26 mouse cellular contexts compared by ENCODE assay signal in the genomic region with DNA sequence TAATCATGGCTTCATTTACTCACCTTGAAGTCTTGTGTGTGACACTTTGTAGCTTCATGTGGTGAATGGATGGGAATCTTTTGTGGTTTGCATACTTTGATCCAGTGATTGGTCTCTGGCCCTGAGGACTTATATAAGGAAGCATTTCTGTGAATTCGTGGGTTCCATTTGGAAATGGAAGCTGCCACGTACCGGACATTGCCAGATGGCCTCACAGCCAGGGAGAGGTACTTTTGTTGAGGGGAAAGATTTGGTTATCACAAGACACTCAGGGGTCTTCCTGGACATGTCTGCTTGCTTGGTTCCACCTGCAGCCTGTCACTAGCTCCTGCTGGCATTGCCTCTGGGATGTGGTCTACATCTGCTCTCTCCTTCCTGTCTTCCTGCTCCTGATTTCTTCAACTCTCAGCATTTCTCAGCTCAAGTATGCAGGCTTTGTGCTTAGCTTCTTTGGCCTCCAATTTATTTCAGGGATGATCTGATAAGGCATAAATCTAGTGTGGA. TPM values are rescaled to one million over a fixed set of nuclear protein-coding genes. Genes with fewer than 3 reads are reported as not detected.
A peak's percentile ranks its signal among the peaks of the same experiment; 100 is the strongest.
DNase-seq lines count a peak whose midpoint lies in the region; ATAC-seq and TF ChIP-seq lines count a peak whose summit lies in the region.
"Not testable (repeated sequence)": the region's sequence is repeated elsewhere in the genome, so short reads cannot be mapped to it uniquely, and the experiment has no call there.
"Had no signal": no experiment of that assay in that cellular context is flagged by ENCODE, and none has a peak within 500 bp of the region (broad histone marks: within the 10 kb centered on the region; RNA-seq: fewer than 3 reads in every experiment).

No protein-coding gene starts in this region.

- not testable (repeated sequence) for H3K4me1 ChIP-seq in cerebellum, adult 2 months (ENCODE audit: control insufficient read depth, insufficient read depth, low read length); hindbrain, embryonic 16.5 days (ENCODE audit: control insufficient read depth, insufficient read depth, low read depth, low read length); midbrain, postnatal 0 days (ENCODE audit: insufficient read depth, low read length)

- not testable (repeated sequence) for TF ChIP-seq POLR2A in cerebellum, adult 2 months (IDR thresholded peaks at IDR 0.05; ENCODE audit: borderline replicate concordance, insufficient read depth, low read length)

- not testable (repeated sequence) for H3K4me2 ChIP-seq in hindbrain, embryonic 16.5 days (ENCODE audit: low read length); midbrain, postnatal 0 days (ENCODE audit: low read depth, low read length, poor library complexity, severe bottlenecking)

- H3K27ac ChIP-seq in cerebellum, adult 2 months (ENCODE audit: insufficient read depth, low read length); hindbrain, embryonic 16.5 days (ENCODE audit: low read depth, low read length); midbrain, postnatal 0 days (ENCODE audit: low read depth, low read length): not testable (repeated sequence)

- peak; percentile 55 for DNase-seq in cerebellum, adult 11 months
- DNase-seq in cerebellum, adult 2 months = peak; percentile 60 to 71
- DNase-seq in cerebellum, adult 9-11 months = peak; percentile 76
- DNase-seq in cerebellum, postnatal 25 days = peak; percentile 69 to 70
- peak; percentile 6 for DNase-seq in midbrain, postnatal 0 days (ENCODE audit: low spot score)

- H3K9me3 ChIP-seq in hindbrain, embryonic 16.5 days (ENCODE audit: control insufficient read depth, low read length); midbrain, postnatal 0 days (ENCODE audit: low read length): not testable (repeated sequence)

- TF ChIP-seq CTCF in cerebellum, adult 2 months (IDR thresholded peaks at IDR 0.05; ENCODE audit: borderline replicate concordance, insufficient read depth, low read depth, low read length); midbrain, postnatal 0 days (IDR thresholded peaks at IDR 0.05): not testable (repeated sequence)

- WGBS in cerebellum, adult 2 months = 13% methylated on average over 3 of the region's 3 CpGs
- 83% methylated on average over 3 of the region's 3 CpGs for WGBS in hindbrain, embryonic 16.5 days
- 83% methylated on average over 3 of the region's 3 CpGs for WGBS in midbrain, postnatal 0 days

- H3K36me3 ChIP-seq in hindbrain, embryonic 16.5 days (ENCODE audit: control insufficient read depth, insufficient read depth, low read length); midbrain, postnatal 0 days (ENCODE audit: insufficient read depth, low read length): not testable (repeated sequence)

- peak; percentile 71; the same call in 1 of the 2 replicates for ATAC-seq in hindbrain, embryonic 16.5 days
- not testable (repeated sequence) for ATAC-seq in midbrain, postnatal 0 days (ENCODE audit: low FRiP score)

- H3K27me3 ChIP-seq in cerebellum, adult 2 months (ENCODE audit: control insufficient read depth, insufficient read depth, low read length); hindbrain, embryonic 16.5 days (replicated peaks; ENCODE audit: control insufficient read depth, insufficient read depth, low read length); midbrain, postnatal 0 days (ENCODE audit: insufficient read depth, low read length): not testable (repeated sequence)

- not testable (repeated sequence) for H3K9ac ChIP-seq in hindbrain, embryonic 16.5 days (ENCODE audit: low read depth, low read length); midbrain, postnatal 0 days (replicated peaks; ENCODE audit: low read length, poor library complexity, severe bottlenecking)

- H3K4me3 ChIP-seq in cerebellum, adult 2 months (replicated peaks; ENCODE audit: insufficient read depth, low read depth, low read length); hindbrain, embryonic 16.5 days (ENCODE audit: low read length); midbrain, postnatal 0 days (ENCODE audit: low read depth, low read length): not testable (repeated sequence)

RNA-seq across cellular contexts. Expression of gene Mthfs, which starts 30.1 kb away (rescaled TPM):
- 13.6 and 16.3 TPM in 2 replicates for polyA plus RNA-seq in cerebellum, adult 2 months (2012; rRNA removed)
- 15.5 and 17.3 TPM in 2 replicates for polyA plus RNA-seq in hindbrain, embryonic 16.5 days (2015; fragmentation: Nextera tagmentation; extraction: Ambion mirVana)
- 8.3 and 12.7 TPM in 2 replicates for total RNA-seq in midbrain, postnatal 0 days (2014; rRNA removed)
- polyA plus RNA-seq in midbrain, postnatal 0 days (2015; fragmentation: Nextera tagmentation; extraction: Ambion mirVana) = 16.9 and 20.6 TPM in 2 replicates

RNA-seq across cellular contexts. Expression of gene Gm29094, which starts 41.4 kb away (rescaled TPM):
- polyA plus RNA-seq in cerebellum, adult 2 months (2012; rRNA removed) = not detected in 2 replicates
- 0.32 and 0.76 TPM in 2 replicates for polyA plus RNA-seq in hindbrain, embryonic 16.5 days (2015; fragmentation: Nextera tagmentation; extraction: Ambion mirVana)
- not detected in 2 replicates for total RNA-seq in midbrain, postnatal 0 days (2014; rRNA removed)
- polyA plus RNA-seq in midbrain, postnatal 0 days (2015; fragmentation: Nextera tagmentation; extraction: Ambion mirVana) = 0.76 TPM in 1 of 2 replicates, not detected in the other
- total RNA-seq: adrenal gland, adult 18-20 months; adrenal gland, postnatal 10 days; adrenal gland, postnatal 36 days; gastrocnemius, adult 18-20 months; gastrocnemius, postnatal 10 days; gastrocnemius, postnatal 36 days; heart, postnatal 25 days; hematopoietic stem cell, adult 5-6 weeks had no signal
- polyA plus RNA-seq: embryonic facial prominence, embryonic 14.5 days; forebrain, embryonic 10.5 days; forebrain, embryonic 13.5 days; forebrain, embryonic 16.5 days; G1E; heart, embryonic 11.5 days; heart, embryonic 14.5 days; hindbrain, embryonic 12.5 days; hindbrain, embryonic 15.5 days; Patski had no signal

RNA-seq across cellular contexts. Expression of gene Bcl2a1b, which starts 41.6 kb away (rescaled TPM):
- polyA plus RNA-seq in cerebellum, adult 2 months (2012; rRNA removed) = 0.69 and 0.87 TPM in 2 replicates
- 0.97 and 1.3 TPM in 2 replicates for polyA plus RNA-seq in hindbrain, embryonic 16.5 days (2015; fragmentation: Nextera tagmentation; extraction: Ambion mirVana)
- 0.38 and 0.57 TPM in 2 replicates for total RNA-seq in midbrain, postnatal 0 days (2014; rRNA removed)
- 1.8 and 2.8 TPM in 2 replicates for polyA plus RNA-seq in midbrain, postnatal 0 days (2015; fragmentation: Nextera tagmentation; extraction: Ambion mirVana)
- total RNA-seq: G1E; gastrocnemius, adult 18-20 months; gastrocnemius, postnatal 36 days; granulocyte monocyte progenitor cell, adult 5-6 weeks had no signal
- polyA plus RNA-seq: embryonic facial prominence, embryonic 11.5 days; forebrain, embryonic 13.5 days; G1E; hindbrain, embryonic 12.5 days; Patski had no signal

Comparison
In these comparisons a context has a peak if more than half of its experiments do, and no peak if none do; other contexts are left out.
1. DNase-seq: peak in every context shown above with its lines; median percentile 76 in cerebellum, adult 9-11 months; 70 in cerebellum, postnatal 25 days; 66 in cerebellum, adult 2 months; 55 in cerebellum, adult 11 months; 6 in midbrain, postnatal 0 days.